Mouse (Mus musculus) brain, embryonic 14.5 days (tissue): ENCODE measurements around the gene Ipo5.

Experiments used
- CTCF ChIP-seq: fragments of 200-500 bp; IDR thresholded peaks from 2 replicates; pipeline ENCODE4 v1.5.1; 2012; ENCODE audit warnings: inconsistent platforms, mild to moderate bottlenecking, moderate library complexity, borderline replicate concordance; ENCODE audit not compliant: insufficient read depth, insufficient read length; ENCODE audit errors: extremely low read depth
- POLR2A ChIP-seq: fragments of 200-500 bp; IDR thresholded peaks from 2 replicates; pipeline ENCODE4 v1.6.1; 2012; ENCODE audit warnings: mild to moderate bottlenecking, inconsistent platforms, borderline replicate concordance; ENCODE audit not compliant: poor library complexity, insufficient read depth, insufficient read length, severe bottlenecking; ENCODE audit errors: extremely low read depth

- TF ChIP-seq CTCF (no peak), POLR2A (no peak)
Measured at GRCm38 (mm10) chr14:120989126-120989525, 78.1 kb downstream of the Ipo5 start.
